Mouse (Mus musculus) right cerebral cortex, adult 18-20 months (tissue): ENCODE measurements around the gene Psen2.

ENCODE experiments used
- DNase-seq: peaks from one replicate; pipeline ENCODE4 v3.0.0; 2022; ENCODE audit warnings: mixed read lengths

Psen2 gene

DNA sequence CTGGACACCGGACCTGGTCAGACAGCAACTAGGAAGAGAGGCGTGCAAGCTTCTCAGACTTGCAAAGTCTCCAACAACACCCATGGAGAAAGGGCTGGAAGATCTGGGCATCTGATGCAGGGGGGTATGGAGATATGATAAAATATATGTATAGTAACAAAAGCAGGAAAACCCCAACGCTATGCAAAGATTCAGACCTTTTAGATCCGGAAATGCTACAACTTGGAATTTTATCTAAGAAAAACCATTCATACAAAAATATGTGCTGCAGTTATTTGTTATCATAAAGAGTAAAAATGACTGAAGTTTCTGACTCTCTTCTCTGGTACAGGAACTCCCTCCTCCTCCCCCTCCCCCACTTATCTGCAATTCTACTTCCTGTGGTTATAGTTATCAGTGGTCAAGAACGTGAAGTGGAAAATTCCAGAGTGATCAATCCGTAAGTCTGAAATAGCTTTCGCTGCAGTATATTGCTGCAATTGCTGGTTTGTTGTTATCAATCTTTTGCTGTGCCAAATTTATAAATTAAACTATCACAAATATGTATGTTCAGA lies 14.6 kb downstream of the Psen2 start:
- no peak for DNase-seq

- no peak for DNase-seq
Observed at GRCm38 (mm10) chr1:180247901-180248300, 15.3 kb downstream of the Psen2 start.

DNA sequence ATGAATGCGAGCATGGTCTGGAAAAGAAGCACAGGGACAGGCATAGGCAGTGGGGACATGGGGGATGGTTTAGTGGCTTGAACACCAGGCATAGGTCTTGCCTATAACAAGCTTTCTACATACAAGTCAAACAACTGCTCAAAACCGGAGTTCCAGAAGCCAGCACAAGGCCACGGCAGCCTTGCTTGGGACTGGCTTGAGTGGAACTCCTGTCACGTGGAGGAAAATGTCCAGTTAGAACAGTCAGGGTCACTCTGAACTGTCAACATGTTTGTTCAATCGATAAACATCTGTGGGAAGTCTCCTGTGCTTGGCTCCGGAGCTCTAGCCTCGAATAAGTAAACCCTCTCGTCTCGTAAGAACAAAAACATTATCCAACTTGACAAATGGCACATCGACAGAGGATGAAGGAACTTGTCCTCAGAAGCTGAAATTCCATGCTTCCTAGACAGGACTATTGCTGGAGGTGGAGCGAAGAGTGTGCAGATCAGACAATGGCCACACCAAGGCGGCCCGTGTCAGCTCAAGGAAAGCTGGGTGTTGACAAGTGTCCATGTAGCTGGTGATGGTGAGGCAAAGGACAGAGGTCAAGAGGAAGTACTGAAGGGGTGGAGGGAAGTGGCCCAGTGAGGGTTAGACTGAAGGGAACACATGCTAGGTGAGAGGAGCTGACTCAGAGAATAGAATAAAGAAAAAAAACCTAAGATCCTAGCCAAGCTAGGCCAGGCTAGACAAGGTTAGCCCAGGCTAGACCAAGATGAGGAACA lies 17.3 kb downstream of the Psen2 start:
- DNase-seq = no peak

DNA sequence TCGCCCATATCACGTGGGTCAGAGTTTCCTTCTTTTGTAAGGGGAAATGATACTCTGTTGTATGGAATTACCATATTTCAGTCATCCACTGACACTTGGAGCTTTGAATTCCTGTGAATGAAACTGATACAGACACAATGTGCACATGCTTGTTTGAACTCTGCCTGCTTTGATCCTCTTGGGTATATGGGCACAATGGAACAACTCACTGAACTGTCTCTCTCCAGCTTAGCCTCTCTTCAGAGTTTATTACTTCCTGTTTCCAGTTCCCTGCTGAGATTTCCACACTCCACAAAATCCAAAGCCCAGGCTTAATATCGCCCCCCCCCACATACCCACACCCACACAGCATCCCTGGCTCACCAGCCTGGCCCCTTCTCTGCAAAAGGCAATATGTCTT lies 31.5 kb downstream of the Psen2 start:
- DNase-seq = no peak

DNA sequence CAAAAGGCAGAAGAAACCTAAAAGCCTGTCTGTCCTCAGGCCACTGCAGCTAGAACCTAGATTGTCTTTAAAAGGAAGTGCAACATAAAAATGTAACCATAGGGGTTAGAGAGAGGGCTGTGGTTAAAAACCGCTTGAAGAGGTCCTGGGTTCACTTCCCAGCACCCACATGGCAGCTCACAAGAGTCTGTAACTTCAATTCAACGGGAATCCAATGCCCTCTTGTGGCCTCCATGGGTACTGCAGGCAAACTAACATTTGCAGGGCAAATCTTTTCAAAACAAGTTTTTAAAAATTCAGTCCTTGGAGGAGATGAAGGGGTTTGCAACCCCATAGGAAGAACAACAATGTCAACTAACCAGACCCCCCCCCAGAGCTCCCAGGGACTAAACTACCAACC lies 32.7 kb downstream of the Psen2 start:
- DNase-seq = no peak

- DNase-seq = no peak
Observed at GRCm38 (mm10) chr1:180229906-180230305, 33.3 kb downstream of the Psen2 start.

DNA sequence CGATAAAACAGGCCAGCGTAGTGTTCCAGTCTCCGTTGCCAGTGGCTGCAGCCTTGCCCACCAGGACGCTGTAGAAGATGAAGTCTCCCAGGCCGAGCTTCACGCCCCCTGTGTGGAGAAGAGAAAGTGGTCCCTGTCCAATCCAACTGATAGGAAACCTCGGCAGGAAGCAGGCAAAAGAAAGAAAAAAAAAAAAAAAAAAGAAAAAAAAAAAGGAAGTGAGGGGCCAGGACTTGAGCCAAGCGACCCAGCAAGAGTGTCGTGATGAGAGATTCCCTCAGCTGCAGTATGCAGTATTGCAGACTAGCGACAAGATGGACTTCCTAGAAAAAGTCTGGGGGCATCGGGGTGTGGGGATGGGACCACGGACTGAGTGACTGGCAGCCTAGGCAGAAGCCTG lies 34.4 kb downstream of the Psen2 start:
- no peak for DNase-seq

DNA sequence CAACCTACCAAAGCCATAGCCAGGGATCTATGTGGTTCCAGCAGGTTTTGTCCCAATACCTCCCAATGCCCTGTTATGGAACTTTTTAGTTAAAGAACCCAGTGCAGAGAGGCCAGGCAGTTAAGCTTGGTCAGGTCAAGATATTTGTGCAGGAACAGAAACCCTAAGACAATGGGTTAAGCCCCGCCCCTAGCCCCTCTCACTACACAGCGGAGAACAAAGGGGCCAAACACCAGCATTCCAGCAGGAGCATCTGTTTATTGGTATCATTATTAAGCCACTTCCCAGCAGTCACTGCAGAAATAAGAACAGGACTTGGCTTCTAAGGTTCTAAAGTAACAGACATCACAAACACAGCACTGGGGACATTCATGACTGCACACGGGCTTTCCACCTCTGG lies 36.5 kb downstream of the Psen2 start:
- no peak for DNase-seq

DNA sequence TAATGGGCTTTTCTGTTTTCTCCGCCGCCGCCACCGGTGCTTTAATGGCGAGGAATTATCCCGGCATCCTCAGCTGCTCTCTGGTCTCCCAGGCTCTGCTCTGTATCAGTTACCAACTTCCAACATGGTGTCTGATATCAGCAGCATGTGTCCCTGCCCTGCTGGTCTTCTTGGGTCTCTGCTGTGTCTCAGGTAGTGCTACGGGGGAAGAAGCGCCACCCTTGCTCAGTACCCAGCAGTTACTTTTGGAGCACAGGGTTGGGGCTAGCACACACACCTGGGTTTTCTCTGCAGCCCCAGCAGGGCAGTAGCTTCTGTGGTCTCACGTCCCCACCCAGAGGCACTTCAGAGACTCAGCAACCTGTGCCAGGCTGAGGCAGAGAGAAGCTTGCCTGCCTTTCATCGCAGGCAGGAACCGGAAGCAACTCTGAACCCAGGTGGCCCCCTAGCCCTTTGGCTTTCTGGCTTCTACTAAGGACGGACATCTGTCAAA lies 37.0 kb downstream of the Psen2 start:
- DNase-seq = no peak

DNA sequence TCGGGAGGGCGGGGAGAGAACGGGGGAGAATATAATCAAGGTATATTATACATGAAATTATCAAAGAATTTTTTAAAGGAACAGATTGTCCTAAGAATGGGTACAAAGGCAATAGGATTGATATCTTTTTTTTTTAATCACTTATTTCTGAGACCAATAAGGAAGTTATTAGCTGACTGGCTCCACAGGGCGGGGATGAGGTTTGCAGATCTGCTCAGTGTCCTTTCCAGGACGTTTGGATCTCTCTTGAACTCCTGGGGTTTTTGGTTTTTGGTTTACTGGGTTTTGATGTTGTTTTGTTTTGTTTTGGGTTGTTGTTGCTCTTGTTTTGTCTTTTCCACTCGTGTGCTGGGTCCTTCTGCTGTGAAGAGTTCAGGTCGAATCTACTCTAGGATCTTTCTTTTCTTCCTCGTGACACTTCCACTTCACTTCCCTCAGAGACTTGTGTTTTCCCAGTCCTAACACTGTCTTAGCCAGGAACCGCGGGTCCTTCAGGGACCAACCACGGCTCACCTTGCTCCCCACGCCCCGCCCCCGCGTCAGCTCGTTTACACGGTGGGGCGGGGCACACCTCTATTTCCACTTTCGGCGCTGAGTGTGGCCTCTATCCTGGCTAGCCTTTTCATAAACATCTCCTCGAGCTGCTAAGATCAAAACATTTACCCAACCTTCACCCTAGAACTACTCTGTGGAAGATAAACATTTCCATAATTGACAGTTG lies 37.6 kb downstream of the Psen2 start:
- DNase-seq = no peak

- DNase-seq = no peak
Observed at GRCm38 (mm10) chr1:180222007-180222406, 41.2 kb downstream of the Psen2 start.

- DNase-seq = no peak
Observed at GRCm38 (mm10) chr1:180220791-180221542, 42.3 kb downstream of the Psen2 start.

GRCm38 (mm10) chr1:180216541-180217276 lies 46.5 kb downstream of the Psen2 start:
- no peak for DNase-seq

- peak; percentile 49 for DNase-seq
Observed at GRCm38 (mm10) chr1:180215044-180215443, 48.2 kb downstream of the Psen2 start.

- DNase-seq = no peak
Observed at GRCm38 (mm10) chr1:180212911-180213310, 50.3 kb downstream of the Psen2 start.

DNA sequence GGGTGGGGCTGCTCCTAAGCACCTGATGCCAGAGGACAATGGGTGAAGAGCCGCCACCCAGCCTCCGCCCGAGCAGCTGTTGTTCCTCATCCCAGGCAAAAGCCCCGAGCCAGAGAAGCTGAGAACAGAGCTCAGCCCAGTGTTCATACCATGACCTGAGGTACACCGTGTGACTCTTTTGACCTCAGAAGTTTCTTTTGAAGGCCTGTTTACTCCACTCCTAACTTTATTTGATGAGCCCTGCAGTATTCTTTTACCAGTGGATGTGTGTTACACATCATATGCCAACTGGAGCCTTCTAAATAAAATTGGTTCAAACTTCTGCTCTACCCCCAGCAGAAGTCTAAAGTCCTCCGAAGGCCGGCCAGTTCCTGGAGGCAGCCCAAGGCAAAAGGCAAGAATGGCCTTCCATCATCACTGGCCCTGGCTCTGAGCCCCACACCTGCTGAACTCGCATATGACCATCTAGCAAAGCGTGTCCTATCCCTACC lies 52.4 kb downstream of the Psen2 start:
- DNase-seq = no peak

DNA sequence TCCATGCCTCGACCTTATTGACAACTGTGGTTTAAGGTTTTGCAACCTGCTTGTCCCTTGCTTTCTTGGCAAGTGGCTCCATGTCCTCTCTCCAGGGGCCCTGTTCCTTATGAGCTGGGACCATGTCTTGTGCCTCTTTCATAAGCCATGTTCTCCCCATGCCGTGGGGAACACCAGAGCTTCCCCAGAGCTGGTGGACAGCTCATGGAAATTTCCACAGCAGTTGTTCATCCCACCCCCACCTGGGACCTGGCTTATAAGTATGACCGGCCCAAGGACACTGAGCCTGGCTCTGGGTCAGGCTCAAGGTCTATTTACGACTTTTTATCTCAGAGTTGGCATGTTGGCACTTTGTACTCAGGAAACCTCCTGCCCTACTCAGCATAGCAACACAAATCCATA lies 53.2 kb downstream of the Psen2 start:
- no peak for DNase-seq

DNA sequence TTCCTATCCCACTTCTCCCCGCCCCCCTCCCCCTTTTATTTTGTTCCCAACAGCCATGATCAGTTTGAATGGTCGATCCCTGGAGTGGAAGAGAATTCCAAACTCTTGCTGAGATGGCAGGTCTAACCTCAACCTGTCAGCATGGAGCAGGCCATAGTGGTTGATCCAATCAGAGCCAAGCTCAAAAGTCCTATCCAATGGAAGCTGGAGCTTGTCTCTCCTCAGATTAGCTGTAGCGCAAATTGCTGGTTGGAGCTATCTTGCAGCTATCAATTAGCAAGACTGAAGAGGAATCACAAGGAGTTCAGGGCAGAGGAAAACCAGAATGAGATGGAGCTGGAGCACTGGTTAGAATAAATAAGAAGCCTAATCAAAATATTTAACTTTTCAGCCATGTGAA lies 54.9 kb downstream of the Psen2 start:
- no peak for DNase-seq

- no peak for DNase-seq
Observed at GRCm38 (mm10) chr1:180200722-180201121, 62.5 kb downstream of the Psen2 start.

GRCm38 (mm10) chr1:180199715-180200050 lies 63.6 kb downstream of the Psen2 start:
- DNase-seq = no peak

GRCm38 (mm10) chr1:180198959-180199714 lies 64.1 kb downstream of the Psen2 start, which contains the start of gene Coq8a:
TSS of gene Coq8a (minus strand) at chr1:180199602.
- no peak for DNase-seq

- no peak for DNase-seq
Observed at GRCm38 (mm10) chr1:180197956-180198355, 65.3 kb downstream of the Psen2 start.
